Mouse (Mus musculus) embryo, embryonic 10.5 days (tissue): ENCODE measurements around the gene Prdx3.
"Not testable (repeated sequence)": the region's sequence is repeated elsewhere in the genome, so short reads cannot be mapped to it uniquely, and the experiment has no call there.

Experiments used
- DNase-seq: peaks from one replicate; pipeline ENCODE4 v3.0.0-alpha.2; 2015; ENCODE audit warnings: low spot score

The Prdx3 gene

DNA sequence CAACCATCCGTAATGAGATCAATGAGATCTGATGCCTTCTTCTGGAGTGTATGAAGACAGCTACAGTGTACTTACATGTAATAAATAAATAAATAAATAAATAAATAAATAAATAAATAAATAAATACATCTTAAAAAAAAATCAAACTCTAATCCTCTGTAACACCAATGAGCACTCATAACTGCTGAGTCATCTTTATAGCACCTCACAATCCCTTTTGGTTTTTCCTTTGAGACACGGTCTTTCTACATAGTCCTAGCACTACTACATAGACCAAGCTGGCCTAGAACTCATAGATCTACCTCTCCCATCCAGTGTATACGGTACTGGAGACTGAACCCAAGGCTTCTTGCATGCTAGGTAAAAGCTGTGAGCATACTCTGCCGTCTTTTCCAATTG, 8.2 kb downstream of the Prdx3 start:
- DNase-seq = not testable (repeated sequence)

DNA sequence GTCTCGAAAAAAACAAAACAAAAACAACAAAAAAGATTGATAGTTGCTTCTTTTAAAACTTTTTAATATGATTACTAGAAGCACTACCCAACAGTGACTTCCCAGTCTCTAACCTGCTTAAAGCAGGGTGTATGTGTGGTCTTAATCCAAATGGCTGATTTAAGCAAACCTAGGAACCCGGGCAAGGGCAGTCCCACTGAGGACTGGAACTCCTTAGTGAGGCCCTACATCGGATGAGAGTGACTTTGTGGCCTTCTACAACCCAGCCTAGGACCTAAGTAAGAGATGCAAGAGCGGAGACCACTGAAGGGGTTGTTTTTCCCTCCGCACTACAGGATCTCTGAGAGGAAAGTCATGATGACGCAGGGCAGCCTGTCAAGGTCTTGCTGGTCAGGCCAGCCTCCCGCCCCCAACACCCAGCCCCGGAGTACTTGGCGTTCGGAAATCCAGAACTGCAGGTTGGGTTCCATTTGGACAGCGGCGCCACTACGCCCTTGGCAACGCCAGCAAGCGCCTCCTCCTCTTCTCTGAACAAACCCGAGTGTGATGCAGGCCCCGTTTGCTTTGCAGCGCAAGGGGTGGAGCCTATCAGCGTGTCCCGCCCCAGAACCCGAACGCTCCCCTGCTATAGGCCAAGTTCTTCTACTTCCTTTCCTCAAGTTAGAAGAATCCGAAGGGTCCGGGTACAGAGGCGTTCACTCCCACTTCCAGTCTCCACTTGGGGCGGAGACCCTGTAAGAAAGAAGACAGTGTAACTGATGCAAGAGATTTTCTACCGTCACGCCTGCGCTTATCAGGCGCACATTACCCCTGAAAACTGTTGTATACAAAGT, 13.3 kb downstream of the Prdx3 start, which contains the start of gene Sfxn4:
Sfxn4 (minus strand) TSS at position 612 of the 833 bp plus-strand sequence.
- DNase-seq = peak; percentile 95

DNA sequence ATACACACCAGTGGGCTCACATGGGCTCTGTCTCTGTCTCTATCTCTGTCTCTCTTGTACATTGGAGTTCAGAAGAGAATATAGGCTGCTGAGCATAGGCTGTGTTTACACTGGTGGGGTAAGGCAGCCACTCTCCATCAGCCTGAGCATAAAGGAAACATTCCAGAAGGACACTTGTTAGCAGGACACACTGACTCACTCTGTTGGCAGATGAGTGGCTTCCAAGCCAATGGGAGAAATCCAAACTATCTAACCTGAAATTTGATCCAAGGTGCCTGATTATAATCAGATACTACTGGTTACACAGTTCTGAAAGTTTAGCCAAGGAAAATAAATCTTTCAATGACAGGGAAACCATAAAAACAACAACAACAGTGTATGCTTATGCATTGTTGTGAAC, 28.6 kb downstream of the Prdx3 start:
- no peak for DNase-seq

DNA sequence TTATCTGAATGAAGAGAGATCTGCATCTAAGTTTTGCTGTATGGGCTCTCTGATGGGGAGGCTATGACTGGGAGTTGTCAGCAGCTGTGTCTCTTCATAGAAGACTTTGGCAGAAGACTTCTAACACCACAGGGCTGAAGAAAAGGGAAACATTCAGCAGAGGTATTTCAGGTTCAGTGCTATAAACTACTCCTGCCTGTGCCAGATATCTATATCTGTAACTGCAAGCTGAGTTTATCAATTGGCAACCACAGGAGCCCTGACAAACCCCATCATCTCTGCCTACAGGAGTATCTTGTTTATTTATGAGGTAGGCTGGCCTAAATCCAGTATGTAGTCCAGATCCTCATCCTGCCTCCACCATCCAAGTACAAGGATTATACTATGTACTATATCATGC, 31.0 kb downstream of the Prdx3 start:
- no peak for DNase-seq

DNA sequence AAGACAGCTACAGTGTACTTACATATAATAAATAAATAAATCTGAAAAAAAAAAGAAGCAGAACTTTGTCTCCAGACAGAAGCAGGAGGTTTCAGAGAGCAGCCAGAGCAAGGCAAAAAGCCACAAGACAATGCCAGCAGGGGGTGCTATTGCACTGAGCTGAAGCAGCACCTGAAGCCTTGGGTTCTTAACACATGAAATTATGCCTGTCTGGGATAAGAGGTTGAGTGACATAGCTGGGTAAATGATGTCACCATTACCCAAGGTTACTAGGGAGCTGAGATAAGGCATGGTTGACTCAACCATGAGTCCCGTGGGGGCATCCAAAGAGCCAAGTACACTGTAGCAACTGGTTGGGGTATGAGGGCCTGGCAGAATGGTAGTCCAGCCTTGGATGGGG, 36.6 kb downstream of the Prdx3 start:
- peak; percentile 84 for DNase-seq

DNA sequence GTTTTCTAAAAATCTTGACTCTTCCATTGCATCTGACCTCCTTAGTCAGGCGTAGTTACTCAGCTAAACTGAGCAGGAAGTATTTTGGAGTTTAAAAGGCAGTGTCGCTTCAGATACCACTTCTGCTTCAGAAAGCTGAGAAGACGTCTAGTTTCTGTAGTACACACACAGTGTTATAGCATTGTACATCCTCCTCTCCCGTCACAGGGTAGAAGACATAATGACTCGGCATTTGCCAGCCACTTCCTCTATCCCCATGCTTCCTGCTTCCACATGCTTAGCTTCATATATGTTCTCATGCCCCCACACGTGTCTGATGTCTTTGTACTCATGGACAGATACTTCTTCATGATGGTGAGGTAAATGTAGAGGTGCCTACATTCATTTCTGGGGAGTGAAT, 55.7 kb downstream of the Prdx3 start:
- no peak for DNase-seq
